Mouse (Mus musculus) layer of hippocampus, adult 8-10 months (tissue): Measurements from ENCODE around the gene Agl. TPM values are rescaled to one million over a fixed set of nuclear protein-coding genes. Genes with fewer than 3 reads are reported as not detected.
"Not testable (repeated sequence)": the region's sequence is repeated elsewhere in the genome, so short reads cannot be mapped to it uniquely, and the experiment has no call there.

ENCODE experiments used
- DNase-seq, 2 experiments: peaks; one replicate each; pipeline ENCODE4 v3.0.0; 2022; ENCODE audit warnings: low spot score in 2 of 2
- total RNA-seq, 4 experiments: library from RNA; stranded (reverse); gene quantifications; 2 replicates each; pipeline ENCODE4 v1.2.4; 2022

Gene Agl
- total RNA-seq, 4 experiments from 2014 or later: 26.4 to 27.8 (median 27.1) TPM

GRCm38 (mm10) chr3:116748391-116749170 lies 59.4 kb downstream of the Agl start:
- peak in 1 of 2 experiments; percentile 40 for DNase-seq

DNA sequence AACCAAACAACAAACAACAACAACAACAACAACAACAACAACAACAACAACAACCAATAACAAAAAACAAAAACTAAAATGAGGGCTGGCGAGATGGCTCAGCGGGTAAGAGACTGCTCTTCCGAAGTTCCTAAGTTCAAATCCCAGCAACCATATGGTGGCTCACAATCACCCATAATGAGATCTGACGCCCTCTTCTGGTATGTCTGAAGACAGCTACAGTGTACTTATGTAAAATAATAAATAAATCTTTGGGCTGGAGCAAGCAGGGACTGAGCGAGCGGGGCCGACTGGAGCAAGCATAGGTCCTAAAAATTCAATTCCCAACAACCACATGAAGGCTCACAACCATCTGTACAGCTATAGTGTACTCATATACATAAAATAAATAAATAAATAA lies 60.3 kb downstream of the Agl start:
- DNase-seq: not testable (repeated sequence)

DNA sequence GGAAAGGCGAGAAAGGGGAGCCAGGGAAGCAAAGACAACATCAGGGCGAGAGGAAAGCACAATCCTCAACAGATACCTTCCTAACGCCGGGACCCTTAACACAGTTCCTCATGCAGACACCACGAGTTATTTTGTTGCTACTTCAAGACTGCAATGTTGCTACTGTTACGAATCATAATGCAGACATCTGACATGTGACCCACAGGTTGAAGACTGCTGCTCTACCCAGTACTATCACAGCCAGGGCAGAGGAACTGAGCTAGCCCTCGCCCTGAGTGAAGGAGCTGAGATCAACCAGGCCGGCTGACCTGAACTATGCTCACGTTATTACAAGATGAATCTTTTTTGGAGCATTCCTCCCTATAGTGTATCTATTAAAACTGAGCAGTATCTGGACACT lies 67.0 kb downstream of the Agl start:
- DNase-seq: no peak

DNA sequence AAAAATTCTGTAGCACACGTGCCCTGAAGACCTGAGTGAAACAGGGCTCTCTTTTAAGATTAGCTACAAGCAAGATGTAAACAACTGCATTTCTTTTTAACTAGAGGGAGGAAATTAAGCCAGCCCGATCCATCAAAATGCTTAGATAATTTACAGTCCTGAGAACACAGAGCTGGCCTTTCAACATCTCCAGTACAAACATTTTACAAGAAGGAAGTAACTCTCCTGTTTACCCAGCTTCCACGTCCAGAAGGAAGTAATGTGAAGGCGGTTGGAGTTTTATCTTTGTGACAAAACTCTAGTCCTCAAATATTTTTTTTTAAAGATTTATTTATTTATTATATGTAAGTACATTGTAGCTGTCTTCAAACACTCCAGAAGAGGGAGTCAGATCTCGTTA lies 67.9 kb downstream of the Agl start:
- DNase-seq: no peak

GRCm38 (mm10) chr3:116737326-116737731 lies 70.6 kb downstream of the Agl start:
- DNase-seq: no peak

GRCm38 (mm10) chr3:116729483-116730174 lies 78.3 kb downstream of the Agl start:
- no peak for DNase-seq

- DNase-seq: no peak
Observed at GRCm38 (mm10) chr3:116726807-116727206, 81.2 kb downstream of the Agl start.

DNA sequence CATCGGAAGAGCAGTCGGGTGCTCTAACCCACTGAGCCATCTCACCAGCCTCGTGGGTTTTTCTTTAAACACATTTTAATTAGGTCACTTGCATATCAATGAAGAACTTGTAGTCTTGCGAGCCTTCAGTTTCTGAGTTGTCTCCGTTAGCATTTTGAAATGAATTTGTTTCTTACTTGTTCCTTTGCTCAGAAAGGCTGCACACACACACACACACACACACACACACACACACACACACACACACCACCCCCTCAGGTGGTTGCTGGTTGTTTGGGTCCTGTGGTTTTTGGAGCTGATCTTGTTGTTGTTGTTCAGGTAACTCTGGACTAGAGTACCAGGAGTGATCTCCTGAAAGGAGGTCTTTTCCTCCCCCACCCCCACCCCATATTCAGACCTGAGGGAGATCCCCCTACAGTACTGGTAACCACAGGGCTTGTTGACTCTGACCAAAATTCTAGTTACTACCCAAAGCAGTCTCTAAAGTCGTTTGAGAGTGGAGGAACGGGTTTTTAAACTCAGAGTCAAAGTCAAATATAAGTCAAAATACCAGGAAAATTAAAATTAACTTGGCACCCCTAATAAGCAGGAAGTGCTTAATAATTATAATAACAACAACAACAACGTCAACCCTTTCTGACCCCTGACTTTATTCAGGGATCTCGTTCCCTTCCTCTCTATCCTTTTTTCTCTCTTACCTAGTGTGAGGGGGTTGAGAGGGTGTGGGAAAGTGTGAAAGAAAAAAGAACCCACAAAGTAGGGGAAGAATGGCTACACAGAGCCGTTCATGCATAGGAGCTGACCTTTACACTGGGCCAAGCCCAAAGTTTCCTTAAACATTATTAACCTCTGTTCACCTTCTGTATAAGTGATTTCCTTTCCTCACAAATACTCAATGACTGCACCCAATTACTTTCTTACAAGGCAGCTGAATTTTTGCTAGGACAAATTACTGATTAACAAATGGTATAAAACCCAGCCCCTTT lies 84.2 kb downstream of the Agl start:
- no peak for DNase-seq

- DNase-seq: no peak
Observed at GRCm38 (mm10) chr3:116722980-116723379, 85.0 kb downstream of the Agl start.

- DNase-seq: no peak
Observed at GRCm38 (mm10) chr3:116718951-116719350, 89.0 kb downstream of the Agl start.

DNA sequence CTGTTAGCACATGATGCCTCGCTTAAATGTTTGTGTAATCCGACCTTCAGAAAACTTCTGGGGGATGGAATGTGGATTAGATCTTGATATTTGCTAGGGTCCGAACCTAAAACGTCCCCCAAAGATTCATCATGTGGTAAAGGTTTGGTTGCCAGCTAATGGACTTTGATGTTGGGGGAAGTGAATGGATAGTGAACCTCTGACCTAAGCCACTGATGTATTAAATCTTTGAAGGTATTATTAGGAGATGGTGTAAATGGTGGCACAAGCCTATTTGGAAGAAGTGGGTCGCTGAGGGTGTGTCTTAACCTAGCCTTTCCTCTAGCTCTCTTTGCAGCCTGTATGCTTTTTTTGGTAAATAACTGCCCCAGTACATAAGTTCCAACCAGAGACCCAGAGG lies 94.9 kb downstream of the Agl start:
- DNase-seq: no peak

DNA sequence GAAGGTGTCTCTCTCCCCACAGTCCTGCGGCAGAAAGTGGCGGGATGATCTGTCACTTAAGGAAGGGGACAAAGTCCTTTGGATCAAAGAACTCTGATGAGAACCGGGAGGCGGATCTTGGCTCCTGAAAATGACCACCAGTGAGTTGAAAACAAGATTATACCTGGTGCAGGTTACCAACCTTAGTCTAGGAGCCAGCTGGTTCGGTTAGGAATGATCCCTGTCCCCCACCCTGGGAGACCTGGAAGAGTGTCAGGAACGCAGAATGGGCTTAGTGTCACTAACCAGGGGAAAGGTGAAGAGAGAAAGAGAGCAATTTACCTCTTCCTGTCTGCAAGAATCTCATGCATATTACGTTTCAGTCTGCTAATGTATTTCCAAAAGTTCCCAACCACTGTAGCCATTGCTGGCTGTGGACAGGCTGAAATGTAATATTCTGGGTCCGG lies 95.5 kb downstream of the Agl start, which contains the start of gene Slc35a3:
Slc35a3 (minus strand) TSS at position 396 of the 446 bp plus-strand sequence.
- DNase-seq: no peak

DNA sequence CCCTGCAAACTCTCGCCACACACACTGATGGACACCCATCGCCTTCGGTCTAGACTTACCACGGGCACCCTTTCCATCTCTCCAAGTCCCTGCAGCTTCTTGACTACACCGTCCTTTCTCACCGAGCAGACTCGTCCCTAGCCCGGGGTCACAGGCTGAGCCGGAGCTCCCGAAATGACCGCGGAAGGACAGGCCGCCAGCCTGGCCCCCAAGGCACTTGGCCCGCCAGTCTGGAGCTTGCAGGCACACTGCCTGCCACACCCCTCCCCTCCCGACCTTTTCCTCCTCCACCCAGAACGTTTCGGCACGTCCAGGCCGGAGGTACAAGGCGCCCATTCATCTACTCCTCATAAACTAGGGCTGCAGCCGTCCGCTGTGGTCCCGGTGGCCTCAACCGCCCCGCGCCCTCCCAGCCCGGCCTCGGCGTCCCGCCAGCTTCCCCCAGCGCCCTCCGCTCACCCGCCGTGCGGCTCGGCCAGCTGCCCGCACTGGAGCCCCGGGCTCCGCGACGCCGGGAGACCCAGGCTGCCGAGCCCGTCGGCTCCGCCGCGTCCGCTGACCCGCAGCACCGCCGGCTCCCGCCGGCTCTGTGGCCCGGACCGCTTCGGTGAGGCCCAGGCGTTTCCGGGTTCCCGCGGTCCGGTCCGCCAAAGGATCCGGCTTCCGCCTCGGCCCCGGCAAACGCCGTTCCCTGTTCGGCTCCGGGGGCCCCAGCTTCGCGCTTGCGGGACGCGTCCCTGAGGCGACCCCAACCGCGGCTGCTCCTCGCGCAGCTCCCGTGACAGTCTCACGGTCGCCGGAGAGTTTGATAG lies 96.1 kb downstream of the Agl start:
- peak; percentile 46 to 73 for DNase-seq

DNA sequence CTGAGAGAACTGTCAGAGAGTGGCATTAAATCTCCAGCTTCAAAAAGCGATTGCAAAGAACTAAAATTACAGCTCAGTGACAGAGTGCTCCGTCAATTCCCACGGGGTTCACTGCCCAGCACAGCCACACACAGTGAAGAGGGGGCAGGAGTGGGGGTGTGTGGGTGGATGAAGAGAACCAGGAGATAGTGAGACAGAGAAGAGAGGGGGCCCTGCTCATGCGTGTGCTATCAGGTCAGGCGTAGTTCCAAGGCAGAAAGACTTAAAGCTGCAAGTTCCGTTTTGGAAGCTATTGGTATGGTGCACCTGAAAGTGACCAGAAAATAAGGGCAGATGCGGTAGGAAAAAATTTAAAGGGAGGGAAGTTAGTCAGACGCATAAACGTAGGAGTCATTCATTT lies 97.0 kb downstream of the Agl start:
- DNase-seq: no peak

DNA sequence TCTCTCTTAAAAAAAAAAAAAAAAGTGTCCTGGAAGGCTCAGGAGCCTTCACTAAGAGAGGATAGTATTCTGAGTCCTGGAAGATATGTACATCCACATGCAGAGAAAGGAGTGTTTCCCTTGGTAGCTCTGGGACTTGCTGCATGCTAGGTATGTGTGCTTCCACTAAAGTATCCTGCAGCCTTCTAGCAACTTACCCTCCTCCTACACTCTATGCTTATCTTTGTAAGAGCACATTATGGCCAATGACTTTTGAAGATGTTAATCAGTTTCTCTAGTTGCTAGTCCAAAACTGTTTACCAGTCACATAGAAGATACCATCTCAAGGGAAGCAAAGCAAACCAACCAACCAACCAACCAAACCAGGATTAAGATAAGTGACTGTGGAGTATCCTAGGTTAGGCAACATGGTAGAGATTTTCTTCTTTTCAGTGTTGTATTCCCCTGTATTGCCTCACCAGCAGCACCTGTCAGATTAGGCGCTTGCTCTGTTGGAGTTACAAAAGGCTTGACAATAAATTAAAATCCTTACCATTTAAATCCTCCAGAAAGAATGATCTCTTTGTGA lies 102.2 kb downstream of the Agl start:
- no peak for DNase-seq

DNA sequence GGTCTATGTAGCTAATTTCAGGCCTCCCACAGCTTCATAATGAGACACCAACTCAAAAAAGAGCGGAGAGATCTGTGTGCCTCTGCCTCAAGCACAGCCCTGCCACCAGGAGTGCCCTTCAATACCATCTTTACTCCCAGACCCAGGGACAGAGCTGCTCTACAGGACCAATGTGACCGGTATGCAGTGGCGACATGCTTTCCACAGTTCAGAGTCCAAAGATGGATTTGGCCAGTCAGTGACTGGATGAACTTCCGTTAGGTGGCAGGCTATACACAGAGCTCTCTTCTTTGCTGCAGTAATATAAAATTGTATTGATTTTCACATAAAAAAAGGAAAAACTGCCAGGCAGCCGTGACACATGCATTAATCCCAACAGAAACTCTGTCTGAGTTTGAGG lies 104.1 kb downstream of the Agl start:
- no peak for DNase-seq

GRCm38 (mm10) chr3:116702647-116703272 lies 105.2 kb downstream of the Agl start:
- no peak for DNase-seq

GRCm38 (mm10) chr3:116701601-116702000 lies 106.4 kb downstream of the Agl start:
- DNase-seq: no peak

DNA sequence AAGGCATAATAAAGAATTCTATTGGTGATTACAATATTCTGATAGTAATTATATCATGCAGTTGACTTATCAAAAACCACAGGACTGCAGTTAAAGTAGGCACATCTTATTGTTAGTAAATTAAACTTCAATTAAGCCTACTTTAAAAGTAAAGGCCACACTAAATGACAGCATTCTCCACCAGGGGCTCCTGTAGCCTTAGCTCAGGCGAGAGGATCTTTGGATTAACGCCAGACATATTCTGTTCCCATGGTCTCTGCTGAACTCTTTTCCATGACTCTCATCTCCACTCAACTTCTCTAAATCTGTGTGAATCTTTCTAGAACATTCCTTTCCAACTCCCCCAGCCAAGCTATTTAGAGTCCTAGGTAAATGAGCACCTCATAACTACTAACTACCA lies 109.2 kb downstream of the Agl start:
- no peak for DNase-seq

DNA sequence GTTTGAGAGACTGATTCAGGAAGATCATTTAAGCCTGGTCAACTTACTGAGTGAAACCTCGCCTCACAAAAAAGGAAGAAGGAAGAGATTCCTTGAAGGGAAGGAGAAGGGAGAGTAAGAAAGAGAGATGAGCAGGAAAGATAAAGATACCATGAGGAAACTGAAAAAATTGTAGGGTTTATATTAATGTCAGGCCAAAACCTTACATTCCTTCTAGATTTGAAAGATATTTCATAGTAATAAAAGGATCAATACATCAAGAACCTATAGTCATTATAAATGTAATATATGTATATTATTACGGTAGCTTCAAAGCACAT lies 112.3 kb downstream of the Agl start:
- DNase-seq: no peak
